ENCODE assay signal across 10 mouse cellular contexts in the genomic region with DNA sequence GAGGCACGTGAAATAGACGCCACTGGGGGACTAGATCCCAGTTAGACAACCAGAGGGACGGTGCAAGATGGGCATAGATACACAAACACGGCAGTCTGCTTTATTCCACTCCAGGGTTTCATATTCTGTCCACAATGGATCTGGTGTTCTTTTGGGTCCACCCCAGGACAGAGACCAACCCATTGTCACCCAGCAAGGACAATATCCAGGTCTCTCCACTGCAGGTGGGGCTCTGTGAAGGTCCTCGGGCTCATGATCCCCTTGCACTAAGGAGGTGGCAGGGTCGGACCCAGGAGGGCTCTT. TPM values are rescaled to one million over a fixed set of nuclear protein-coding genes. Genes with fewer than 3 reads are reported as not detected.
DNase-seq lines count a peak whose midpoint lies in the region; ATAC-seq and TF ChIP-seq lines count a peak whose summit lies in the region.
"Had no signal": no experiment of that assay in that cellular context is flagged by ENCODE, and none has a peak within 500 bp of the region (broad histone marks: within the 10 kb centered on the region; RNA-seq: fewer than 3 reads in every experiment).

No protein-coding gene starts in this region.

- no peak for TF ChIP-seq POLR2A in olfactory bulb, adult 2 months (IDR thresholded peaks at IDR 0.05; ENCODE audit: insufficient read depth, low read depth, low read length)

- ATAC-seq in lung, embryonic 15.5 days (ENCODE audit: borderline replicate concordance, extremely low read depth, low FRiP score, low TSS enrichment) = no peak
- ATAC-seq in forebrain, embryonic 14.5 days = no peak
- ATAC-seq in limb, embryonic 13.5 days (ENCODE audit: low FRiP score, low read depth) = no peak

- DNase-seq in lung, postnatal 25 days (ENCODE audit: low spot score) = no peak
- no peak for DNase-seq in forebrain, embryonic 14.5 days (ENCODE audit: low spot score)
- DNase-seq in gastrocnemius, postnatal 36 days = no peak
- no peak for DNase-seq in retina, postnatal 1 day
- DNase-seq in kidney, adult 8-10 months = no peak

- H3K4me1 ChIP-seq in lung, embryonic 15.5 days = peaks cover 15% of the 10 kb centered on the region
- H3K4me1 ChIP-seq in forebrain, embryonic 14.5 days (ENCODE audit: control insufficient read depth, insufficient read depth, low read length) = peaks cover 25% of the 10 kb centered on the region
- peaks cover 32% of the 10 kb centered on the region for H3K4me1 ChIP-seq in limb, embryonic 13.5 days
- peaks cover 32% of the 10 kb centered on the region for H3K4me1 ChIP-seq in olfactory bulb, adult 2 months (ENCODE audit: control insufficient read depth, insufficient read depth, low read length)

- no peaks in the 10 kb centered on the region for H3K9me3 ChIP-seq in lung, embryonic 15.5 days
- no peaks in the 10 kb centered on the region for H3K9me3 ChIP-seq in forebrain, embryonic 14.5 days (replicated peaks; ENCODE audit: control insufficient read depth, low read length)
- no peaks in the 10 kb centered on the region for H3K9me3 ChIP-seq in limb, embryonic 13.5 days

- H3K27me3 ChIP-seq in lung, embryonic 15.5 days = no peaks in the 10 kb centered on the region
- no peaks in the 10 kb centered on the region for H3K27me3 ChIP-seq in forebrain, embryonic 14.5 days (replicated peaks; ENCODE audit: control insufficient read depth, insufficient read depth, low read length)
- H3K27me3 ChIP-seq in limb, embryonic 13.5 days = no peaks in the 10 kb centered on the region

- intact Hi-C loops in gastrocnemius, postnatal 36 days (cut with DNase I) = no loop called here

- peaks cover 42% of the 10 kb centered on the region for H3K36me3 ChIP-seq in lung, embryonic 15.5 days
- peaks cover 47% of the 10 kb centered on the region for H3K36me3 ChIP-seq in forebrain, embryonic 14.5 days (ENCODE audit: control insufficient read depth, insufficient read depth, low read length)
- peaks cover 49% of the 10 kb centered on the region for H3K36me3 ChIP-seq in limb, embryonic 13.5 days

- H3K4me3 ChIP-seq in lung, embryonic 15.5 days = no peak overlapping the region
- H3K4me3 ChIP-seq in forebrain, embryonic 14.5 days (ENCODE audit: low read depth, low read length) = no peak overlapping the region; the same call in 1 of the 2 replicates
- H3K4me3 ChIP-seq in limb, embryonic 13.5 days = peak overlapping the region; percentile 56
- H3K4me3 ChIP-seq in olfactory bulb, adult 2 months (ENCODE audit: insufficient read depth, low read depth, low read length) = no peak overlapping the region

- H3K27ac ChIP-seq in lung, embryonic 15.5 days = 0 out of 2 replicates have a peak overlapping the region, but pooled peaks have one; percentile 7
- H3K27ac ChIP-seq in forebrain, embryonic 14.5 days (ENCODE audit: low read depth, low read length) = peak overlapping the region; percentile 96
- H3K27ac ChIP-seq in limb, embryonic 13.5 days = peak overlapping the region; percentile 88; the same call in 1 of the 2 replicates
- peak overlapping the region; percentile 43; the same call in 1 of the 2 replicates for H3K27ac ChIP-seq in olfactory bulb, adult 2 months (ENCODE audit: insufficient read depth, low read depth, low read length)

- WGBS in lung, embryonic 15.5 days = 15% methylated on average over 6 of the region's 6 CpGs
- 13% methylated on average over 6 of the region's 6 CpGs for WGBS in forebrain, embryonic 14.5 days
- 26% methylated on average over 6 of the region's 6 CpGs for WGBS in limb, embryonic 13.5 days
- 11% methylated on average over 6 of the region's 6 CpGs for WGBS in olfactory bulb, adult 2 months

- H3K9ac ChIP-seq in lung, embryonic 15.5 days = no peak overlapping the region
- H3K9ac ChIP-seq in forebrain, embryonic 14.5 days (ENCODE audit: low read length) = peak overlapping the region; percentile 32; the same call in 1 of the 2 replicates
- 0 out of 2 replicates have a peak overlapping the region, but pooled peaks have one; percentile 45 for H3K9ac ChIP-seq in limb, embryonic 13.5 days

- peak overlapping the region; percentile 78; the same call in 1 of the 2 replicates for H3K4me2 ChIP-seq in lung, embryonic 15.5 days
- H3K4me2 ChIP-seq in forebrain, embryonic 14.5 days (ENCODE audit: low read length) = peak overlapping the region; percentile 95
- H3K4me2 ChIP-seq in limb, embryonic 13.5 days (replicated peaks) = peak overlapping the region; percentile 77

- no peak for TF ChIP-seq CTCF in olfactory bulb, adult 2 months (IDR thresholded peaks at IDR 0.05; ENCODE audit: insufficient read depth, low read depth, low read length)

RNA-seq across cellular contexts. Expression of gene Cpt1c, which starts 0.4 kb away (rescaled TPM):
- 14.5 and 15.0 TPM in 2 replicates for polyA plus RNA-seq in lung, embryonic 15.5 days (2015; fragmentation: Nextera tagmentation; extraction: Ambion mirVana)
- 37.3 and 41.0 TPM in 2 replicates for polyA plus RNA-seq in forebrain, embryonic 14.5 days (2014; fragmentation: Nextera tagmentation; extraction: Ambion mirVana)
- polyA plus RNA-seq in limb, embryonic 13.5 days (2015; fragmentation: Nextera tagmentation; extraction: Ambion mirVana) = 33.9 and 35.0 TPM in 2 replicates
- not detected in 2 replicates for polyA plus RNA-seq in olfactory bulb, adult 2 months (2012; ENCODE audit: insufficient read depth, insufficient read length, low replicate concordance, missing spikeins)
- 1 to 10 TPM; 1.2 to 1.8 TPM for total RNA-seq in gastrocnemius, postnatal 36 days (2021)
- total RNA-seq: neutrophil, adult 5-6 weeks had no signal

RNA-seq across cellular contexts. Expression of gene Prmt1, which starts 11.3 kb away (rescaled TPM):
- polyA plus RNA-seq in lung, embryonic 15.5 days (2015; fragmentation: Nextera tagmentation; extraction: Ambion mirVana) = 545 and 586 TPM in 2 replicates
- polyA plus RNA-seq in forebrain, embryonic 14.5 days (2014; fragmentation: Nextera tagmentation; extraction: Ambion mirVana) = 241 and 274 TPM in 2 replicates
- 670 and 703 TPM in 2 replicates for polyA plus RNA-seq in limb, embryonic 13.5 days (2015; fragmentation: Nextera tagmentation; extraction: Ambion mirVana)
- polyA plus RNA-seq in olfactory bulb, adult 2 months (2012; ENCODE audit: insufficient read depth, insufficient read length, low replicate concordance, missing spikeins) = not detected in 2 replicates
- total RNA-seq in gastrocnemius, postnatal 36 days (2021) = 100 to 1,000 TPM; 105 to 123 TPM

RNA-seq across cellular contexts. Expression of gene Irf3, which starts 22.4 kb away (rescaled TPM):
- polyA plus RNA-seq in lung, embryonic 15.5 days (2015; fragmentation: Nextera tagmentation; extraction: Ambion mirVana) = 88.1 and 92.6 TPM in 2 replicates
- 52.7 and 60.6 TPM in 2 replicates for polyA plus RNA-seq in forebrain, embryonic 14.5 days (2014; fragmentation: Nextera tagmentation; extraction: Ambion mirVana)
- 94.6 and 96.8 TPM in 2 replicates for polyA plus RNA-seq in limb, embryonic 13.5 days (2015; fragmentation: Nextera tagmentation; extraction: Ambion mirVana)
- polyA plus RNA-seq in olfactory bulb, adult 2 months (2012; ENCODE audit: insufficient read depth, insufficient read length, low replicate concordance, missing spikeins) = not detected in 2 replicates
- total RNA-seq in gastrocnemius, postnatal 36 days (2021) = 10 to 100 TPM; 18.3 to 20.3 TPM

RNA-seq across cellular contexts. Expression of gene Bcl2l12, which starts 23.4 kb away (rescaled TPM):
- 66.3 and 66.7 TPM in 2 replicates for polyA plus RNA-seq in lung, embryonic 15.5 days (2015; fragmentation: Nextera tagmentation; extraction: Ambion mirVana)
- polyA plus RNA-seq in forebrain, embryonic 14.5 days (2014; fragmentation: Nextera tagmentation; extraction: Ambion mirVana) = 20.0 and 23.4 TPM in 2 replicates
- polyA plus RNA-seq in limb, embryonic 13.5 days (2015; fragmentation: Nextera tagmentation; extraction: Ambion mirVana) = 77.3 and 78.4 TPM in 2 replicates
- polyA plus RNA-seq in olfactory bulb, adult 2 months (2012; ENCODE audit: insufficient read depth, insufficient read length, low replicate concordance, missing spikeins) = not detected in 2 replicates
- 1 to 10 TPM; 8.0 to 8.9 TPM for total RNA-seq in gastrocnemius, postnatal 36 days (2021)

RNA-seq across cellular contexts. Expression of gene Tsks, which starts 32.1 kb away (rescaled TPM):
- polyA plus RNA-seq in lung, embryonic 15.5 days (2015; fragmentation: Nextera tagmentation; extraction: Ambion mirVana) = 0.09 and 0.15 TPM in 2 replicates
- not detected in 2 replicates for polyA plus RNA-seq in forebrain, embryonic 14.5 days (2014; fragmentation: Nextera tagmentation; extraction: Ambion mirVana)
- polyA plus RNA-seq in limb, embryonic 13.5 days (2015; fragmentation: Nextera tagmentation; extraction: Ambion mirVana) = 0.23 and 0.25 TPM in 2 replicates
- not detected in 2 replicates for polyA plus RNA-seq in olfactory bulb, adult 2 months (2012; ENCODE audit: insufficient read depth, insufficient read length, low replicate concordance, missing spikeins)
- total RNA-seq in gastrocnemius, postnatal 36 days (2021) = not detected
- total RNA-seq: neutrophil, adult 5-6 weeks had no signal
- polyA plus RNA-seq: large intestine, adult 2 months had no signal

Comparison
In these comparisons a context has a peak if more than half of its experiments do, and no peak if none do; other contexts are left out.
1. H3K27ac ChIP-seq: peak in every context shown above with its lines; median percentile 96 in forebrain, embryonic 14.5 days; 88 in limb, embryonic 13.5 days; 43 in olfactory bulb, adult 2 months; 7 in lung, embryonic 15.5 days.
2. RNA of gene Cpt1c, which starts 0.4 kb away (polyA plus RNA-seq): 37.3 to 41.0 TPM in forebrain, embryonic 14.5 days, 33.9 to 35.0 TPM in limb, embryonic 13.5 days and 14.5 to 15.0 TPM in lung, embryonic 15.5 days; not detected in olfactory bulb, adult 2 months; every median in the first group is over 10 times any median in the second.
3. Peak in every context shown above with its lines, with median percentiles within 50 percentile points of each other: H3K4me2 ChIP-seq.